Mouse (Mus musculus) lung, postnatal 0 days (tissue): ENCODE measurements around the gene Lrp11. TPM values are rescaled to one million over a fixed set of nuclear protein-coding genes. Genes with fewer than 3 reads are reported as not detected.

Experiments used
- ATAC-seq: fragments of 200-750 bp; cut with Nextera tagmentation; 2 replicates; pipeline ENCODE4 v1.8.0; 2017; ENCODE audit warnings: moderate library complexity
- DNase-seq: peaks from one replicate; pipeline ENCODE4 v3.0.0-alpha.2; 2016; ENCODE audit warnings: low spot score
- H3K27ac ChIP-seq: fragments of 300-500 bp; sonication (generic); 2 replicates; pipeline ENCODE4 v1.5.1; 2014; ENCODE audit warnings: antibody characterized with exemption, mild to moderate bottlenecking, low read length, mixed read lengths
- H3K27me3 ChIP-seq: fragments of 300-500 bp; sonication (generic); replicated peaks from 2 replicates; pipeline ENCODE4 v1.6.1; 2014; ENCODE audit warnings: low read length, mixed read lengths; ENCODE audit not compliant: insufficient read depth
- H3K36me3 ChIP-seq: fragments of 300-500 bp; sonication (generic); 2 replicates; pipeline ENCODE4 v1.6.1; 2014; ENCODE audit warnings: low read length, mixed read lengths; ENCODE audit not compliant: insufficient read depth
- H3K4me1 ChIP-seq: fragments of 300-500 bp; sonication (generic); 2 replicates; pipeline ENCODE4 v1.6.1; 2014; ENCODE audit warnings: antibody characterized with exemption, low read depth, low read length, mixed read lengths; ENCODE audit not compliant: insufficient read depth
- H3K4me2 ChIP-seq: fragments of 300-500 bp; sonication (generic); replicated peaks from 2 replicates; pipeline ENCODE4 v1.6.1; 2014; ENCODE audit warnings: low read depth, mild to moderate bottlenecking, low read length, moderate library complexity, mixed read lengths
- H3K4me3 ChIP-seq: fragments of 300-500 bp; sonication (generic); 2 replicates; pipeline ENCODE4 v1.5.1; 2014; ENCODE audit warnings: low read depth, low read length
- H3K9ac ChIP-seq: fragments of 300-500 bp; sonication (generic); replicated peaks from 2 replicates; pipeline ENCODE4 v1.6.1; 2014; ENCODE audit warnings: low read depth, mild to moderate bottlenecking
- H3K9me3 ChIP-seq: fragments of 300-500 bp; sonication (generic); 2 replicates; pipeline ENCODE4 v1.6.1; 2016; ENCODE audit warnings: low read length, mixed read lengths
- CTCF ChIP-seq: IDR thresholded peaks from 2 replicates; pipeline ENCODE4 v1.5.1; 2016; ENCODE audit warnings: antibody characterized with exemption, mild to moderate bottlenecking
- EP300 ChIP-seq: IDR thresholded peaks from 2 replicates; pipeline ENCODE4 v1.6.1; 2016; ENCODE audit warnings: antibody characterized with exemption, mild to moderate bottlenecking, control low read depth
- WGBS: fragments of 180-500 bp; shearing (Covaris S2); extraction: QIAGEN DNeasy Blood & Tissue Kit; methylation state at CpG from one replicate; pipeline ENCODE4 v1.1.7; 2014; 5-methylcytosine and 5-hydroxymethylcytosine counted together
- polyA plus RNA-seq: library from polyadenylated mRNA; unstranded; fragments of >200 nt; fragmentation: Nextera tagmentation; extraction: Ambion mirVana; gene quantifications from 2 replicates; pipeline ENCODE4 v1.2.1, GENCODE M21; 2015

The Lrp11 gene
- polyA plus RNA-seq, 1 experiment from 2014 or later = 1.8 TPM

- Histone ChIP-seq H3K4me2 (no peak overlapping the region), H3K27me3 (no peaks in the 10 kb centered on the region), H3K4me1 (no peaks in the 10 kb centered on the region), H3K4me3 (no peak overlapping the region), H3K27ac (no peak overlapping the region), H3K9me3 (no peaks in the 10 kb centered on the region), H3K9ac (no peak overlapping the region), H3K36me3 (0 out of 2 replicates have a peak, but pooled peaks cover 4% of the 10 kb centered on the region)
- WGBS = 66% methylated on average over 16 of the region's 16 CpGs
- ATAC-seq (no peak), DNase-seq (no peak)
- no peak for TF ChIP-seq CTCF
- no peak for TF ChIP-seq EP300
Measured at GRCm38 (mm10) chr10:7630951-7631720, 41.5 kb downstream of the Lrp11 start.

- H3K9me3 ChIP-seq = no peaks in the 10 kb centered on the region
- no peak for TF ChIP-seq EP300
- TF ChIP-seq CTCF = no peak
- no peak overlapping the region for H3K27ac ChIP-seq
- no peak overlapping the region for H3K4me3 ChIP-seq
- 95% methylated on average over 12 of the region's 12 CpGs for WGBS
- DNase-seq (no peak), ATAC-seq (no peak)
- no peaks in the 10 kb centered on the region for H3K4me1 ChIP-seq
- H3K9ac ChIP-seq = no peak overlapping the region
- peaks cover 22% of the 10 kb centered on the region; the same call in 1 of the 2 replicates for H3K36me3 ChIP-seq
- no peak overlapping the region for H3K4me2 ChIP-seq
- H3K27me3 ChIP-seq = no peaks in the 10 kb centered on the region
Measured at GRCm38 (mm10) chr10:7640366-7640765, 50.8 kb downstream of the Lrp11 start.

- peaks cover 34% of the 10 kb centered on the region; the same call in 1 of the 2 replicates for H3K36me3 ChIP-seq
- no peak overlapping the region for H3K4me3 ChIP-seq
- no peak for ATAC-seq
Measured at GRCm38 (mm10) chr10:7645911-7646310, 56.3 kb downstream of the Lrp11 start.

GRCm38 (mm10) chr10:7649059-7649458 is 59.5 kb downstream of the Lrp11 start:
- ATAC-seq (no peak), DNase-seq (no peak)
- TF ChIP-seq EP300 (no peak), CTCF (no peak)
- Histone ChIP-seq H3K9me3 (no peaks in the 10 kb centered on the region), H3K27ac (no peak overlapping the region), H3K4me2 (no peak overlapping the region), H3K36me3 (peaks cover 21% of the 10 kb centered on the region; the same call in 1 of the 2 replicates), H3K4me3 (no peak overlapping the region), H3K27me3 (no peaks in the 10 kb centered on the region), H3K9ac (no peak overlapping the region), H3K4me1 (no peaks in the 10 kb centered on the region)
- 88% methylated on average over 4 of the region's 4 CpGs for WGBS

More at GRCm38 (mm10) chr10:7645911-7646310, 56.3 kb downstream of the Lrp11 start:
- no peak for DNase-seq
- H3K27ac ChIP-seq = no peak overlapping the region
- no peaks in the 10 kb centered on the region for H3K9me3 ChIP-seq
- H3K27me3 ChIP-seq = no peaks in the 10 kb centered on the region
- TF ChIP-seq CTCF (no peak), EP300 (no peak)
- WGBS = 87% methylated on average over 2 of the region's 2 CpGs
- H3K4me1 ChIP-seq = no peaks in the 10 kb centered on the region
- H3K9ac ChIP-seq = no peak overlapping the region
- H3K4me2 ChIP-seq = no peak overlapping the region

GRCm38 (mm10) chr10:7651057-7651456 is 61.5 kb downstream of the Lrp11 start:
- no peak overlapping the region for H3K4me3 ChIP-seq
- peaks cover 21% of the 10 kb centered on the region; the same call in 1 of the 2 replicates for H3K36me3 ChIP-seq
- H3K27ac ChIP-seq = no peak overlapping the region
- no peaks in the 10 kb centered on the region for H3K9me3 ChIP-seq
- whole genome bisulfite sequencing = 98% methylated on average over 2 of the region's 2 CpGs
- DNase-seq = no peak
- H3K4me1 ChIP-seq = no peaks in the 10 kb centered on the region
- TF ChIP-seq CTCF (no peak), EP300 (no peak)
- no peak overlapping the region for H3K9ac ChIP-seq
- ATAC-seq = no peak
- H3K27me3 ChIP-seq = no peaks in the 10 kb centered on the region
- H3K4me2 ChIP-seq = no peak overlapping the region

- Histone ChIP-seq H3K9ac (peak overlapping the region; percentile 80), H3K4me2 (peak overlapping the region; percentile 85), H3K4me3 (peak overlapping the region; percentile 87), H3K9me3 (no peaks in the 10 kb centered on the region), H3K27me3 (no peaks in the 10 kb centered on the region), H3K27ac (peak overlapping the region; percentile 90), H3K36me3 (no peaks in the 10 kb centered on the region), H3K4me1 (peaks cover 3% of the 10 kb centered on the region; the same call in 1 of the 2 replicates)
- ATAC-seq (peak; percentile 86), DNase-seq (peak; percentile 82)
- WGBS = 0% methylated on average over 40 of the region's 44 CpGs
- no peak for TF ChIP-seq EP300
- peak; percentile 21; the same call in 1 of the 2 replicates for TF ChIP-seq CTCF
Measured at GRCm38 (mm10) chr10:7662471-7663141, 73.0 kb downstream of the Lrp11 start.
